Mouse (Mus musculus) spleen, postnatal 36 days (tissue): ENCODE data around the gene P2rx3.
A peak's percentile ranks its signal among the peaks of the same experiment; 100 is the strongest.

Experiments
- DNase-seq, 2 experiments: peaks; one replicate each; pipeline ENCODE4 v3.0.0; 2022; ENCODE audit warnings: low spot score in 2 of 2, mixed read lengths in 1 of 2

Gene P2rx3

GRCm38 (mm10) chr2:84980188-84980587 lies 57.1 kb downstream of the P2rx3 start, which contains the start of gene Prg2:
Prg2 (plus strand) TSS chr2:84980461.
- no peak for DNase-seq

- DNase-seq: no peak
Measured at GRCm38 (mm10) chr2:84975580-84975979, 61.7 kb downstream of the P2rx3 start.

GRCm38 (mm10) chr2:84967318-84967991 lies 69.8 kb downstream of the P2rx3 start:
- peak; percentile 42 to 56 for DNase-seq

- DNase-seq: peak; percentile 65 to 73
Measured at GRCm38 (mm10) chr2:84964111-84964801, 73.0 kb downstream of the P2rx3 start.

GRCm38 (mm10) chr2:84962906-84963507 lies 74.3 kb downstream of the P2rx3 start:
- no peak for DNase-seq

GRCm38 (mm10) chr2:84961901-84962300 lies 75.4 kb downstream of the P2rx3 start:
- no peak for DNase-seq

- peak in 1 of 2 experiments; percentile 27 for DNase-seq
Measured at GRCm38 (mm10) chr2:84961300-84961699, 76.0 kb downstream of the P2rx3 start.

GRCm38 (mm10) chr2:84958588-84959264 lies 78.5 kb downstream of the P2rx3 start:
- no peak for DNase-seq

- DNase-seq: peak; percentile 80 to 83
Measured at GRCm38 (mm10) chr2:84956274-84956673, 81.0 kb downstream of the P2rx3 start.

- DNase-seq: no peak
Measured at GRCm38 (mm10) chr2:84955435-84955834, 81.8 kb downstream of the P2rx3 start.

GRCm38 (mm10) chr2:84952693-84953092 lies 84.6 kb downstream of the P2rx3 start:
- DNase-seq: no peak

GRCm38 (mm10) chr2:84952251-84952650 lies 85.0 kb downstream of the P2rx3 start:
- no peak for DNase-seq

- DNase-seq: no peak
Measured at GRCm38 (mm10) chr2:84951027-84951426, 86.2 kb downstream of the P2rx3 start.

- DNase-seq: no peak
Measured at GRCm38 (mm10) chr2:84948721-84949120, 88.5 kb downstream of the P2rx3 start.
